Mouse (Mus musculus) CD4-positive naive resting alpha-beta T cell, adult 76 days (primary cell): ENCODE results near the gene Gm20661. TPM values are rescaled to one million over a fixed set of nuclear protein-coding genes. Genes with fewer than 3 reads are reported as not detected.

Experiments used
- total RNA-seq: library from RNA; stranded (reverse); gene quantifications from one replicate; pipeline ENCODE4 v1.2.4, GENCODE M21; 2023

The Gm20661 gene
- total RNA-seq: 1.1 TPM

GRCm38 (mm10) chr9:107982681-107983346 lies at the start of gene Gm20661:
Gene Gm20661 (plus strand): TSS chr9:107983058.

GRCm38 (mm10) chr9:107935374-107935773 lies 47.5 kb upstream of the Gm20661 start, which contains the start of gene Camkv:
Gene Camkv (plus strand): TSS chr9:107935674.

GRCm38 (mm10) chr9:107949922-107950235 lies 33.0 kb upstream of the Gm20661 start, which contains the start of gene Traip:
Gene Traip (plus strand): TSS chr9:107950136.

GRCm38 (mm10) chr9:107975399-107976386 lies 7.2 kb upstream of the Gm20661 start, which contains the start of gene Uba7:
Gene Uba7 (plus strand): TSS chr9:107975505.

GRCm38 (mm10) chr9:107985131-107986119 lies 2.6 kb downstream of the Gm20661 start, which contains the start of gene Inka1:
Gene Inka1 (minus strand): TSS chr9:107985879.

GRCm38 (mm10) chr9:107992197-107992596 lies 9.3 kb downstream of the Gm20661 start, which contains the start of gene Cdhr4:
Gene Cdhr4 (plus strand): TSS chr9:107992497.

GRCm38 (mm10) chr9:107996049-107996448 lies 13.2 kb downstream of the Gm20661 start, which contains the start of gene Gm20662:
Gene Gm20662 (plus strand): TSS chr9:107996349.

GRCm38 (mm10) chr9:108001922-108002770 lies 19.3 kb downstream of the Gm20661 start, which contains the start of gene Ip6k1:
Gene Ip6k1 (plus strand): TSS chr9:108002501.

Other genes with a start within 250 kb of the Gm20661 start
- gene Rbm5, start 212.1 kb upstream of the Gm20661 start, total RNA-seq: 249 TPM
- 149 TPM for gene Rbm6, start 109.8 kb upstream of the Gm20661 start, total RNA-seq
- 14.0 TPM for gene Mon1a, start 94.9 kb upstream of the Gm20661 start, total RNA-seq
- not detected for gene Mst1r, start 76.2 kb upstream of the Gm20661 start, total RNA-seq
- gene Actl11, start 54.6 kb upstream of the Gm20661 start, total RNA-seq: not detected
- not detected for gene Camkv, start 47.4 kb upstream of the Gm20661 start, total RNA-seq
- gene Traip, start 32.9 kb upstream of the Gm20661 start, total RNA-seq: 7.0 TPM
- 171 TPM for gene Uba7, start 7.6 kb upstream of the Gm20661 start, total RNA-seq
- gene Inka1, start 2.8 kb downstream of the Gm20661 start, total RNA-seq: not detected
- gene Cdhr4, start 9.4 kb downstream of the Gm20661 start, total RNA-seq: 2.6 TPM
- 7.3 TPM for gene Gm20662, start 13.3 kb downstream of the Gm20661 start, total RNA-seq
- 133 TPM for gene Ip6k1, start 19.4 kb downstream of the Gm20661 start, total RNA-seq
- 23.7 TPM for gene Gmppb, start 66.2 kb downstream of the Gm20661 start, total RNA-seq
- 5.9 TPM for gene Amigo3, start 70.1 kb downstream of the Gm20661 start, total RNA-seq
- 0.26 TPM for gene Mst1, start 97.4 kb downstream of the Gm20661 start, total RNA-seq
- gene Rnf123, start 100.3 kb downstream of the Gm20661 start, total RNA-seq: 172 TPM
- gene Apeh, start 111.5 kb downstream of the Gm20661 start, total RNA-seq: 121 TPM
- gene Bsn, start 207.3 kb downstream of the Gm20661 start, total RNA-seq: 0.50 TPM